Mouse (Mus musculus) liver, embryonic 16.5 days (tissue): ENCODE results near the gene Gm4707. TPM values are rescaled to one million over a fixed set of nuclear protein-coding genes. Genes with fewer than 3 reads are reported as not detected.
"Not testable (repeated sequence)": the region's sequence is repeated elsewhere in the genome, so short reads cannot be mapped to it uniquely, and the experiment has no call there.

Source experiments
- ATAC-seq: fragments of 200-750 bp; cut with Nextera tagmentation; 2 replicates; pipeline ENCODE4 v1.8.0; 2017; ENCODE audit warnings: low read depth, mild to moderate bottlenecking, moderate number of reproducible peaks, moderate library complexity
- H3K27ac ChIP-seq: fragments of 300-500 bp; sonication (generic); 2 replicates; pipeline ENCODE4 v1.5.1; 2014; ENCODE audit warnings: mild to moderate bottlenecking, low read length
- H3K27me3 ChIP-seq: fragments of 300-500 bp; sonication (generic); 2 replicates; pipeline ENCODE4 v1.6.1; 2014; ENCODE audit warnings: low read depth, low read length, mixed read lengths; ENCODE audit not compliant: control insufficient read depth, insufficient read depth
- H3K36me3 ChIP-seq: fragments of 300-500 bp; sonication (generic); 2 replicates; pipeline ENCODE4 v1.6.1; 2014; ENCODE audit warnings: mild to moderate bottlenecking; ENCODE audit not compliant: control insufficient read depth, insufficient read depth
- H3K4me1 ChIP-seq: fragments of 300-500 bp; sonication (generic); 2 replicates; pipeline ENCODE4 v1.6.1; 2014; ENCODE audit warnings: low read depth, low read length, mixed read lengths; ENCODE audit not compliant: control insufficient read depth
- H3K4me2 ChIP-seq: fragments of 300-500 bp; sonication (generic); 2 replicates; pipeline ENCODE4 v1.6.1; 2014; ENCODE audit warnings: low read depth, low read length, mixed read lengths
- H3K4me3 ChIP-seq: fragments of 300-500 bp; sonication (generic); 2 replicates; pipeline ENCODE4 v1.5.1; 2014; ENCODE audit warnings: low read depth, mild to moderate bottlenecking, low read length
- H3K9ac ChIP-seq: fragments of 300-500 bp; sonication (generic); 2 replicates; pipeline ENCODE4 v1.6.1; 2014; ENCODE audit warnings: low read depth, low read length
- H3K9me3 ChIP-seq: fragments of 300-500 bp; sonication (generic); replicated peaks from 2 replicates; pipeline ENCODE4 v1.6.1; 2016; ENCODE audit warnings: low read length; ENCODE audit not compliant: control insufficient read depth
- WGBS: fragments of 180-500 bp; shearing (Covaris S2); extraction: QIAGEN DNeasy Blood & Tissue Kit; methylation state at CpG from one replicate; pipeline ENCODE4 v1.1.7; 2014; ENCODE audit not compliant: insufficient replicate concordance; 5-methylcytosine and 5-hydroxymethylcytosine counted together
- polyA plus RNA-seq: library from polyadenylated mRNA; unstranded; fragments of >200 nt; fragmentation: Nextera tagmentation; extraction: Ambion mirVana; gene quantifications from 2 replicates; pipeline ENCODE4 v1.2.1, GENCODE M21; 2015

The Gm4707 gene
- polyA plus RNA-seq, 1 experiment from 2014 or later, result 1.3 TPM

DNA sequence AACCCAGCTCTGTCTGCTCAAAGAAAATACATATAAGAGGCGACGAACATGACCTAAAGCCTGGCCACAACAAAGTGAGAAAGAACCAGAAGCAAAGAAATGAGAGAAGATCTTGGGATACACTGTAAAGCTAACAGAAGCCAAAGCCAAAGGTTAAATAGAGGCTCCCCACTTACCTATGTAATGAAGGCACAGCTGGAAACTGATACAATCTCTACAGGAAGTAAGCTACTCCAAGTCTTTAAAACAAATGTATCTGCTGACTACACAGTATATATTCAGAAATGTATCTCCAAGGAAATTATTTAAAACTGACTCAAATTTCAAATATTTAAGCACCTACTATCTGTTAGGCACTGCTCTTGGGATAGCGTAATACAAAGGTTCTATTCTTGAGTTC lies 594 bp upstream of the Gm4707 start:
- no peak overlapping the region for H3K27ac ChIP-seq
- no peaks in the 10 kb centered on the region for H3K9me3 ChIP-seq
- H3K9ac ChIP-seq, result no peak overlapping the region
- no peak overlapping the region for H3K4me3 ChIP-seq
- H3K4me2 ChIP-seq, result no peak overlapping the region
- no peak for ATAC-seq
- WGBS, result 86% methylated on average over 3 of the region's 3 CpGs
- H3K27me3 ChIP-seq, result no peaks in the 10 kb centered on the region
- H3K36me3 ChIP-seq, result no peaks in the 10 kb centered on the region; the same call in 1 of the 2 replicates
- H3K4me1 ChIP-seq, result no peaks in the 10 kb centered on the region

- not testable (repeated sequence) for ATAC-seq, H3K27me3 ChIP-seq, H3K27ac ChIP-seq, H3K9ac ChIP-seq, H3K9me3 ChIP-seq, H3K4me3 ChIP-seq, H3K4me2 ChIP-seq, H3K4me1 ChIP-seq, H3K36me3 ChIP-seq
- WGBS, result 77% methylated on average over 6 of the region's 6 CpGs
Measured at GRCm38 (mm10) chr17:71457361-71457760, 2.4 kb downstream of the Gm4707 start.

DNA sequence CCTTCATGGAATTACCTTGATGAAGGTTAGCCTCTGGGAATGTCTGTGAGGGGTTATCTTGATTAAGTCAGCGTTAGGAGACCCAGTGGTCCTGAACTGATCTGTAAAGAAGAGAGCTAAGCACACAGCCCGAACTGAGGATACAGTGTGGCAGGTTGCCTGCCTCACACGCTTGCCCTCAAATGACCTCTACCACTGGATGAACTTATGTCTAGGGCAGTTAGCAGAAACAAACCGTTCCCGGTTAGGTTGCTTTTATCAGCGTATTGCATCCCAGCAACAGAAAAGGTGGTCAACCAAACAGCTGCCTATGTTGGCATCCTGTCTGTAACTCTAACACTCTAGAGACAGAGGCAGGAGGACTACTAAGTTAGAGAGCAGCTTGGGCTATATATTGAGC lies 14.5 kb downstream of the Gm4707 start:
- Histone ChIP-seq H3K9ac (no peak overlapping the region), H3K27me3 (no peaks in the 10 kb centered on the region), H3K36me3 (peaks cover 18% of the 10 kb centered on the region), H3K4me3 (no peak overlapping the region), H3K27ac (no peak overlapping the region), H3K9me3 (no peaks in the 10 kb centered on the region), H3K4me1 (no peaks in the 10 kb centered on the region), H3K4me2 (no peak overlapping the region)
- 87% methylated on average over 6 of the region's 6 CpGs for WGBS
- no peak for ATAC-seq

DNA sequence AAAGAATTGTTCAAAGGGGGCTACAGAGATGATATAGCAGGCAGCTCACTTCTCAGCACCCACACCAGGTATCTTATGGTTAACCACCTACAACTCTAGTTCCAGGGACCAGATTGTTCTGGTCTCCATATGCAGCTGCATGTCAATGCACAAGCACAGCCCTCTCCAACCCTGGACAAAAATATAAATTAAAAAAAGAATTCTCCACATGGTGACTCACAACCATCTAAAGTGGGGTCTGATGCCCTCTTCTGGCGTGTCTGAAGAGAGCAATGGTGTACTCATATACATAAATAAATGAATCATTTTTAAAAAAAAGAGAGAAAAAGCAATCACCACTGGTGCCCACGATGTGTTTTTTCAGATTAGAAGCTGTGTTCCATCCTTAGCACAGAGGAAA lies 15.0 kb downstream of the Gm4707 start:
- 70% methylated on average over 2 of the region's 2 CpGs for WGBS
- no peaks in the 10 kb centered on the region for H3K4me1 ChIP-seq
- H3K27ac ChIP-seq, result no peak overlapping the region
- H3K27me3 ChIP-seq, result no peaks in the 10 kb centered on the region
- peaks cover 18% of the 10 kb centered on the region for H3K36me3 ChIP-seq
- H3K4me2 ChIP-seq, result no peak overlapping the region
- no peak overlapping the region for H3K9ac ChIP-seq
- H3K9me3 ChIP-seq, result no peaks in the 10 kb centered on the region
- no peak overlapping the region for H3K4me3 ChIP-seq
- no peak for ATAC-seq

DNA sequence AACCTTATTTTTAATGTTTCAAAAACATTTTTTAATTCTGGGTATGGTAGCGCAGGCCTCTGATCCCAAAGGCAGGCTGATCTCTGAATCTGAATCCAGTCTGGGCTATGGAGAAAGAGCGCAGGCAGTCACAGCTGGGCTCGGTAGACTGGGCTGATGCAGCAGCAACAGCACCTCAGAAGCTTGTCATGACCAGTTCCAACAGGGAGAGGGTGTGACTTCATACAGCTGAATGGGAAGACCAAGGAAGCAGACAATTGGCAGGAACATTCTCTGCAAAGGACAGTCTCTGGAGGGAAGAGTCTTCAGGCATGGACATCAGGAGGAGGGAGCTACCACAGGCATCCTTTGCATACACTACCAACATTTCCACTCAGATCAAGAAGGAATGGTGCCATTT lies 15.6 kb downstream of the Gm4707 start:
- peaks cover 18% of the 10 kb centered on the region for H3K36me3 ChIP-seq
- no peaks in the 10 kb centered on the region for H3K27me3 ChIP-seq
- ATAC-seq, result no peak
- H3K4me2 ChIP-seq, result no peak overlapping the region
- H3K4me3 ChIP-seq, result no peak overlapping the region
- H3K27ac ChIP-seq, result no peak overlapping the region
- no peaks in the 10 kb centered on the region for H3K4me1 ChIP-seq
- WGBS, result 92% methylated on average over 3 of the region's 3 CpGs
- H3K9ac ChIP-seq, result no peak overlapping the region
- no peaks in the 10 kb centered on the region for H3K9me3 ChIP-seq

DNA sequence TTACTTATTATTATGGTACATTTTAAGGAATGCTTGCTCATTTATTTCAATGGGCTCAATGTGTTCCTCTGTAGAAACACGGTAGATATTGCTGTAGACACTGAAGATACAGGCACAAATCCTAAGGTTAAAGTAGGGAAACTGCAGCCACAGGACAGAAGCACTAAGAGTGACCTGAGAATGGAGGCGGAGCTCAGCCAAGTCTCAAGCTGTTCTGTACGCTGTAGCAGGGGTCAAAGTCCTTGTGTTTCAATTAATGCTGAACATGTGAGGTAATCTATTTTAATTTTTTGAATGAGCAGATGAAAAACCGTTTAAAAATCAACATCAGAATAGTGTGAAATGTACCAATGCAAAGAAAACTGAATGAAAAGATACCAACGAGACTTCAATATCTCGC lies 16.4 kb downstream of the Gm4707 start:
- Histone ChIP-seq H3K27me3 (no peaks in the 10 kb centered on the region), H3K4me3 (no peak overlapping the region), H3K9ac (no peak overlapping the region), H3K4me2 (no peak overlapping the region), H3K36me3 (peaks cover 16% of the 10 kb centered on the region), H3K4me1 (no peaks in the 10 kb centered on the region), H3K27ac (no peak overlapping the region), H3K9me3 (no peaks in the 10 kb centered on the region)
- 79% methylated on average over 6 of the region's 6 CpGs for WGBS
- ATAC-seq, result no peak

DNA sequence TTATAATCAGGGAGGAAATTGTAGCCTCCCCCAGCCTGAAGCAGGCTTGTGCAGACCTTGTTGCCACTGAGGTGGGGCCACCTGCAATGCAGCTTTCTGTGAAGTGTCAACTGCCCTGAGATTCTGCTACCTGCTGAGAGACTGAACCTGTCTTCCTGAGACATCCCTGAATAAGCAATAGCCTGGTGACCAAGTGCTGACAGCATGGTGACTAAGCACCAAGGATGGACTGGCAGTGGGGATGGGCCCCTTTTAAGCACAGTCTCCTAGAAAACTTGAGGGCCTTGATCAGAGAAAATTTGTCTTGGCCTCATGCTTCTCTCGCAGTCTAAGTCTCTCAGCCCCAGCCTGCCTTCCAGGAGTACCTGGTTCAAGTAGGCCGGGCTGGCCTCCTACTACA lies 37.2 kb downstream of the Gm4707 start:
- not testable (repeated sequence) for H3K9me3 ChIP-seq, H3K4me3 ChIP-seq, H3K27me3 ChIP-seq, H3K27ac ChIP-seq, ATAC-seq, H3K4me1 ChIP-seq, H3K4me2 ChIP-seq, H3K9ac ChIP-seq
- 87% methylated on average over 2 of the region's 2 CpGs for WGBS
- H3K36me3 ChIP-seq, result peaks cover 32% of the 10 kb centered on the region

GRCm38 (mm10) chr17:71419448-71419847 lies 40.3 kb downstream of the Gm4707 start:
- not testable (repeated sequence) for H3K9me3 ChIP-seq
- peaks cover 38% of the 10 kb centered on the region for H3K36me3 ChIP-seq

GRCm38 (mm10) chr17:71417008-71417407 lies 42.7 kb downstream of the Gm4707 start:
- WGBS, result 23% methylated on average over 1 of the region's 1 CpGs
- H3K9me3 ChIP-seq, result no peaks in the 10 kb centered on the region; the same call in 1 of the 2 replicates

More at GRCm38 (mm10) chr17:71419448-71419847, 40.3 kb downstream of the Gm4707 start:
- H3K27me3 ChIP-seq, H3K4me2 ChIP-seq, H3K4me1 ChIP-seq, H3K9ac ChIP-seq, ATAC-seq, H3K4me3 ChIP-seq, H3K27ac ChIP-seq: not testable (repeated sequence)
- WGBS, result 77% methylated on average over 5 of the region's 5 CpGs

More at GRCm38 (mm10) chr17:71417008-71417407, 42.7 kb downstream of the Gm4707 start:
- no peaks in the 10 kb centered on the region for H3K4me1 ChIP-seq
- no peak overlapping the region for H3K4me3 ChIP-seq
- H3K36me3 ChIP-seq, result peaks cover 23% of the 10 kb centered on the region
- no peak overlapping the region for H3K4me2 ChIP-seq
- H3K9ac ChIP-seq, result no peak overlapping the region
- H3K27me3 ChIP-seq, result no peaks in the 10 kb centered on the region
- ATAC-seq, result no peak
- H3K27ac ChIP-seq, result no peak overlapping the region
